Mouse (Mus musculus) kidney, embryonic 14.5 days (tissue): ENCODE measurements around the gene Mtf1. TPM values are rescaled to one million over a fixed set of nuclear protein-coding genes. Genes with fewer than 3 reads are reported as not detected.

ENCODE experiments used
- ATAC-seq: fragments of 200-750 bp; cut with Nextera tagmentation; 2 replicates; pipeline ENCODE4 v1.8.0; 2017; ENCODE audit warnings: moderate number of reproducible peaks, mild to moderate bottlenecking, moderate TSS enrichment, moderate library complexity; ENCODE audit not compliant: low FRiP score, low TSS enrichment
- H3K27ac ChIP-seq: fragments of 300-500 bp; sonication (generic); 2 replicates; pipeline ENCODE4 v1.5.1; 2014; ENCODE audit warnings: low read depth, mild to moderate bottlenecking, low read length, moderate library complexity, mixed read lengths
- H3K27me3 ChIP-seq: fragments of 300-500 bp; sonication (generic); 2 replicates; pipeline ENCODE4 v1.6.1; 2014; ENCODE audit warnings: mild to moderate bottlenecking, low read length; ENCODE audit not compliant: control insufficient read depth, insufficient read depth
- H3K36me3 ChIP-seq: fragments of 300-500 bp; sonication (generic); 2 replicates; pipeline ENCODE4 v1.6.1; 2014; ENCODE audit warnings: low read length, mixed read lengths; ENCODE audit not compliant: control insufficient read depth, insufficient read depth
- H3K4me1 ChIP-seq: fragments of 300-500 bp; sonication (generic); 2 replicates; pipeline ENCODE4 v1.6.1; 2014; ENCODE audit warnings: low read length, mixed read lengths; ENCODE audit not compliant: control insufficient read depth, insufficient read depth
- H3K4me2 ChIP-seq: fragments of 300-500 bp; sonication (generic); replicated peaks from 2 replicates; pipeline ENCODE4 v1.6.1; 2014; ENCODE audit warnings: low read depth, mild to moderate bottlenecking, low read length
- H3K4me3 ChIP-seq: fragments of 300-500 bp; sonication (generic); 2 replicates; pipeline ENCODE4 v1.5.1; 2014; ENCODE audit warnings: mild to moderate bottlenecking, low read length
- H3K9ac ChIP-seq: fragments of 300-500 bp; sonication (generic); 2 replicates; pipeline ENCODE4 v1.6.1; 2014; ENCODE audit warnings: low read depth, mild to moderate bottlenecking, low read length, moderate library complexity
- H3K9me3 ChIP-seq: fragments of 300-500 bp; sonication (generic); 2 replicates; pipeline ENCODE4 v1.6.1; 2016; ENCODE audit warnings: low read length; ENCODE audit not compliant: control insufficient read depth
- WGBS: fragments of 180-500 bp; shearing (Covaris S2); extraction: QIAGEN DNeasy Blood & Tissue Kit; methylation state at CpG from one replicate; pipeline ENCODE4 v1.1.7; 2014; 5-methylcytosine and 5-hydroxymethylcytosine counted together
- polyA plus RNA-seq: library from polyadenylated mRNA; unstranded; fragments of >200 nt; fragmentation: Nextera tagmentation; extraction: Ambion mirVana; gene quantifications from 2 replicates; pipeline ENCODE4 v1.2.1, GENCODE M21; 2014

Gene Mtf1
- polyA plus RNA-seq, 1 experiment from 2014 or later = 17.5 TPM

GRCm38 (mm10) chr4:124768963-124769591 lies 32.8 kb upstream of the Mtf1 start:
- WGBS = 78% methylated on average over 13 of the region's 13 CpGs
- Histone ChIP-seq H3K4me2 (no peak overlapping the region), H3K4me1 (no peaks in the 10 kb centered on the region), H3K4me3 (no peak overlapping the region), H3K9ac (no peak overlapping the region), H3K9me3 (no peaks in the 10 kb centered on the region), H3K27me3 (no peaks in the 10 kb centered on the region), H3K36me3 (no peaks in the 10 kb centered on the region), H3K27ac (no peak overlapping the region)
- no peak for ATAC-seq

DNA sequence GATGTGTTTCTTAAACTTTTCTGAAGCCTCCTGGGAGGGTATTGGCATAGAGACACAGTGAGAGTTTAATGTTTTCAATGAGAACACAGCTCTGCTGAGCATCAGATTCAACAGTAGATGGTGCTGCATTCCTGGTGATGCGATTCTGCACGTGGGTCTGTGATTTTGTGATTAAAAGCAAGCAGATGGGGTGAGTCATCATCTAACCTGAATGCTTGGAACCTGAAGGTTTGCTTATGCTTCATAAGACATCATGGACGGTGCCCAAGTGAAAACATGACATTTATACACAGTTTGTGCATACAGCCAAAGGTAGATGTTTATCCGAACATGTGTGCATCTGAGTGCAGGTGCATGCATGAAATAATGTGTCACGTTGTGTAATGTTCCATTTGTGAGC lies 31.3 kb upstream of the Mtf1 start:
- Histone ChIP-seq H3K9me3 (no peaks in the 10 kb centered on the region), H3K4me2 (no peak overlapping the region), H3K27me3 (no peaks in the 10 kb centered on the region), H3K27ac (no peak overlapping the region), H3K4me1 (no peaks in the 10 kb centered on the region), H3K36me3 (no peaks in the 10 kb centered on the region), H3K9ac (no peak overlapping the region), H3K4me3 (no peak overlapping the region)
- no peak for ATAC-seq
- 77% methylated on average over 5 of the region's 5 CpGs for WGBS

DNA sequence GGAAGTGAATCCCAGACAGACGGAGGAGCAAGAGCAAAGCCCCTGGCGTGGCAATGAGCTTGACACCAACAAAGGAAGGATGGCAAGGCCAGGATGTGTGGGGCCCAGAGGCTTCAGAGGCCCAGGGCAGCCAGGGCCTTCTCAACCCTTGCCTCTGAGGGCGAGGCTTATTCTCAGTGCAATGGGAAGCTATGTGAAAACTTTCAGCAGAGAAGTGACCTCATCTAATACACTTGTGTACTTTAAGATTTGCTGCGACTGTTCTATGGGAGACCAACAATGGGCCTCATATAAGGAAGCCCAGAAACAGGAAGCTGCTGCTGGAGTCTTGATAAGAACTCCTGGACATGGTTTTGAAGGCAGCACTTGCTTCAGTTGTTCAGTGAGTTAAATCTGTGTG lies 29.8 kb upstream of the Mtf1 start:
- 62% methylated on average over 4 of the region's 4 CpGs for WGBS
- Histone ChIP-seq H3K9ac (no peak overlapping the region), H3K9me3 (no peaks in the 10 kb centered on the region), H3K4me2 (no peak overlapping the region), H3K36me3 (no peaks in the 10 kb centered on the region), H3K27me3 (no peaks in the 10 kb centered on the region), H3K27ac (peak overlapping the region; percentile 15; the same call in 1 of the 2 replicates), H3K4me1 (no peaks in the 10 kb centered on the region), H3K4me3 (no peak overlapping the region)
- ATAC-seq = no peak

DNA sequence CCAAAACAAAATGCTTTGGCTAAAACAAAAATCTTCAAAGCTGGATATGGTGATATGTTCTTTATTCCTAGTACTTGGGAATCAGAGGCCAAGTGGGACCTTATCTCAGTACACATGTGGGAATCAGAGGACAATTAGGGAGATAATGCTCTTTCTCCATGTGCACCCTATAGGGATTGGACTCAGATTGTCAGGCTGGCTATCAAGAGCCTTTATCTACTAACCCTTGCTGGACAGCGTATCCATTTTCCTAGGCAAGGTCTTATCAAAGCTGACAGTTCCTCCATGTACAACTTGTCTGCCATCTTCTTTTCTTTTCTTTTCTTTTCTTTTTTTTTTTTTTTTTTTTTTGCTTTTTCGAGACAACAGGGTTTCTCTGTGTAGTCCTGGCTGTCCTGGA lies 28.5 kb upstream of the Mtf1 start:
- Histone ChIP-seq H3K27me3 (no peaks in the 10 kb centered on the region), H3K9me3 (no peaks in the 10 kb centered on the region), H3K27ac (no peak overlapping the region), H3K4me3 (no peak overlapping the region), H3K4me2 (no peak overlapping the region), H3K36me3 (no peaks in the 10 kb centered on the region), H3K4me1 (no peaks in the 10 kb centered on the region), H3K9ac (no peak overlapping the region)
- WGBS = 78% methylated on average over 2 of the region's 2 CpGs
- no peak for ATAC-seq

GRCm38 (mm10) chr4:124773995-124774394 lies 27.9 kb upstream of the Mtf1 start:
- Histone ChIP-seq H3K27me3 (no peaks in the 10 kb centered on the region), H3K4me1 (no peaks in the 10 kb centered on the region), H3K9me3 (no peaks in the 10 kb centered on the region), H3K9ac (no peak overlapping the region), H3K4me3 (no peak overlapping the region), H3K4me2 (no peak overlapping the region), H3K36me3 (no peaks in the 10 kb centered on the region), H3K27ac (no peak overlapping the region)
- whole genome bisulfite sequencing = 94% methylated on average over 6 of the region's 6 CpGs
- ATAC-seq = no peak

DNA sequence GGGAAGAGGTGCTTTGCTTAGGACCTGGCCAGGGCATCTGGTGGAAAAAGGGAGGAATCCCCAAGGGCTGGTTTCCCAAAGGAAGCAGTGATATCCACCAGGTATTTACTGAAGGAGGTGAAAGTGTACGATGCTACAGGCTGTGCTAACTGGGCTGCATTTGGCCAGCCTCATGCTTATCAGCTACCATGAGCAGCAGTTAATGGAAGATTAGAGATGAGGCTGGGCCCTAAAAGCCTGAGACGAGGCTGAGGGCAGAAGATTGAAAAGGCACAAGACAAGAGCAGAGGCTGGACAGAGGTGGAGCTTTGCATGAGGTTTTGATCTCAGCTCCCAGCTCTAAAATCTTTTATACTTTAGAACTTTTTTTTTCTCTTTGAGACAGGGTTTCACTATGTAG lies 27.5 kb upstream of the Mtf1 start:
- Histone ChIP-seq H3K9ac (no peak overlapping the region), H3K9me3 (no peaks in the 10 kb centered on the region), H3K36me3 (0 out of 2 replicates have a peak, but pooled peaks cover 1% of the 10 kb centered on the region), H3K4me2 (no peak overlapping the region), H3K27ac (no peak overlapping the region), H3K4me3 (no peak overlapping the region), H3K27me3 (no peaks in the 10 kb centered on the region), H3K4me1 (no peaks in the 10 kb centered on the region)
- ATAC-seq = no peak
- WGBS = 73% methylated on average over 2 of the region's 2 CpGs

DNA sequence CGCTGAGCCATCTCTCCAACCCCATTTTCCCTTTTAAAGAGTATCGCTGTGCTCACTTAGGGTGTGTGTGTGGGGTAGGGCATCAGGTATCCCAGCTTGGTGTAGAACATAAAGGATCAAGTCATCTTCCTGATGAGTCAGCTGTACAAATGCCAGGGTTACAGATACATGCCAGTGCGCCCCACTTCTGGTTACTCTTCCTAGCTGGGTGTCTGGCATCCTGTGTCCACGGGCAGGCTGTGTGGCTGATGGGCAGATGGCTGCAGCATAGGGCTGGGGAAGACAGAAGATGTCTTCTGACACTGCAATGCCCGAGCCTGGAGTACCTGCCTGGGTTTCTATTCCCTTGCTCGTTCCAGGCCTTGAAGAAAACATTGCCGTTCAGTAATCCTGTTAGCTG lies 20.5 kb upstream of the Mtf1 start:
- Histone ChIP-seq H3K27me3 (no peaks in the 10 kb centered on the region), H3K4me2 (no peak overlapping the region), H3K4me3 (no peak overlapping the region), H3K4me1 (0 out of 2 replicates have a peak, but pooled peaks cover 4% of the 10 kb centered on the region), H3K36me3 (peaks cover 44% of the 10 kb centered on the region), H3K9me3 (no peaks in the 10 kb centered on the region), H3K27ac (no peak overlapping the region), H3K9ac (no peak overlapping the region)
- no peak for ATAC-seq
- 91% methylated on average over 7 of the region's 7 CpGs for WGBS

DNA sequence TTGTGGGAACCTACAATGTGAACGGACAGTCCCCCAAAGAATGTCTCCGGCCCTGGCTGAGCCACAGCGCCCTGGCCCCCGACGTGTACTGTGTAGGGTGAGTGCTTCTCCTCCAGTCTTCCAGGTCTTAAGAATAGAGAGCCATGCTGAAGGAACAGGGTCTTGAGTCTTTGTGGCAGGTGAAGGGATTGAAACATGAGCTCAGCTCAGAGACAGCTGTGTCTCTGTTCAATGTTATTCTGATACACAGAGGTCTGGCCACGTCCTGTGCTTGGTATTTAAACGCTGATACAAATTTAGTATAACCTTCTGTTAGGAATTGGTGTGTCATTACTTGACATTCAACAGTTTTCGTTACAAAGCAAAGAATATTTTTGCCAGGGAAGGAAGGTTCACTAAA lies 19.5 kb upstream of the Mtf1 start:
- no peak overlapping the region for H3K27ac ChIP-seq
- no peaks in the 10 kb centered on the region for H3K27me3 ChIP-seq
- H3K9me3 ChIP-seq = no peaks in the 10 kb centered on the region
- 90% methylated on average over 8 of the region's 8 CpGs for WGBS
- 0 out of 2 replicates have a peak, but pooled peaks cover 4% of the 10 kb centered on the region for H3K4me1 ChIP-seq
- no peak overlapping the region for H3K4me3 ChIP-seq
- ATAC-seq = no peak
- H3K9ac ChIP-seq = no peak overlapping the region
- no peak overlapping the region for H3K4me2 ChIP-seq
- H3K36me3 ChIP-seq = peaks cover 54% of the 10 kb centered on the region

DNA sequence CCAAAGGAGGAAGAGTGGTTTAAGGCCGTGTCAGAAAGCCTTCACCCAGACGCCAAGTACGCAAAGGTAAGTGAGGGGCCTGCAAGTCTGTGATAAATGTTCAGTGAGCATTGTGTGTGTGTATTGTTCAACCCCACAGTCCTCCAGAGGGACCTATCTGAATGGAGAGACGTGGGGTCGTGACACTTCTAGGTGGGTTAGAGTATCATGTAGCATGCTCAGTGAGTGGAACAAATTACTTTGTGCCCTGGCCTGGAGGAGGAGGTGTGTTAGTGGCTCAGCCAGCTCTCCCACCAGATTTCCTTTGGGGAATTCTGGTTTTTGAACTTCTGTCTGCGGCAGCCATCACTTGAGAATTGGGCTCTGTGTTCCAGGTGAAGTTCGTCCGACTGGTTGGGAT lies 18.0 kb upstream of the Mtf1 start:
- no peak overlapping the region for H3K4me3 ChIP-seq
- peaks cover 64% of the 10 kb centered on the region for H3K36me3 ChIP-seq
- H3K9ac ChIP-seq = no peak overlapping the region
- peak; percentile 90 for ATAC-seq
- WGBS = 32% methylated on average over 8 of the region's 8 CpGs
- H3K27ac ChIP-seq = no peak overlapping the region
- no peaks in the 10 kb centered on the region for H3K9me3 ChIP-seq
- no peak overlapping the region for H3K4me2 ChIP-seq
- 0 out of 2 replicates have a peak, but pooled peaks cover 4% of the 10 kb centered on the region for H3K4me1 ChIP-seq
- no peaks in the 10 kb centered on the region for H3K27me3 ChIP-seq
